Mouse (Mus musculus) kidney, postnatal 36 days (tissue): Measurements from ENCODE around the gene Gm14409.
"Not testable (repeated sequence)": the region's sequence is repeated elsewhere in the genome, so short reads cannot be mapped to it uniquely, and the experiment has no call there.

ENCODE experiments used
- DNase-seq, 2 experiments: peaks; one replicate each; pipeline ENCODE4 v3.0.0; 2021 to 2022; ENCODE audit warnings: mixed read lengths in 2 of 2

Gm14409 gene

DNA sequence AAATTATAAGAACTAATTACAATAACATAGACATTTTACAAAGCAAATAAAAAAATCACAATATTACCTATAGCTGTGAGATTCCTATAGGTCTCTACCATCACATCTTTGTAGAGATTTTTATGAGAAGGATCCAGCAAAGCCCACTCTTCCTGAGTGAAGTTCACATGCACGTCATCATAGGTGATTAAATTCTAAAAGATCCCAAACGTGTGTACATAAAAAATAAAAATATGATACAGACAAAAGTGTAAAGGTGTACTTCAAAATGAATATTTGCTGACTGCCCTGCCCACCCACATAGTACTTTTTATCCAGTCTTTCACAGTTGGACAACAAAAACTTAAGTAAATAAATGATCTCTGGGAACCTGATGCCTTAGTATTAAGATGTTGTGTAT is at the start of gene Gm14409:
Gene Gm14409, minus strand, starts transcription at position 101 of the 400 bp plus-strand sequence.
- DNase-seq = not testable (repeated sequence)

DNA sequence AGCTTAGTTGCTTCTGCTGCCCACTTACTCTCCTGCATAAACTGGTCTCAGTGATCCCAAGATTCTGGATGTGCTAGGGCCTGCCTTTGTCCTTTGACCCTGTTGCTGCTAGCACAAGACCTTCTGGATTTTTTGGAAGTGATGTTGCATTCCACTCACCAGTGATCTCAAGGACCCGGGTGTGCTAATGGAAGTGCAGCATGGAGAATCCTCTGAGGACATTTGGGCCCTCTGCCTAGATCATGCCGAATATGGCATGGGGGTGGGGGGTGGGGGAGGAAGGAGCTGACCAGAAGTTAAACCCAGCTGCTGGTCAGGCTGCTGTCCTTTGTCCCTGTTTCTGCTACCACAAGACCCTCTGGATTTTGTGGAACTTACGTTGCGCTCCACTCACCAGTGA is 42.8 kb upstream of the Gm14409 start:
- not testable (repeated sequence) for DNase-seq

DNA sequence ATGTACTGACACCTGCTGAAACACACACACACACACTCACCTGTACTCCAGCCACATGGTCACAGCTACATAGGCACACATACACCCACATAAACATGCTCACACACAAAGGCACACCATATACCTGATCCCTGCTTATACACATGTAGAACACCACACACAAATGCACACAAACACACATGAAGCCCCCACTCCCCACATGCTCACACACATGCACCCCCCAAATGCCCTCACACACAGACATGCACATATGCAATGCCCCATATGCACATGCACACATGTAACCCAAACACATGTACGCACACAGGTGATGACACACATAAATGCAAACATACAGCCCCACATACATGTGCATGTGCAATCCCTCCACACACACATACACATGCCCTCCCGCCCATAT is 38.1 kb upstream of the Gm14409 start:
- not testable (repeated sequence) for DNase-seq

GRCm38 (mm10) chr2:177283701-177284100 is 16.9 kb upstream of the Gm14409 start:
- DNase-seq = not testable (repeated sequence)

DNA sequence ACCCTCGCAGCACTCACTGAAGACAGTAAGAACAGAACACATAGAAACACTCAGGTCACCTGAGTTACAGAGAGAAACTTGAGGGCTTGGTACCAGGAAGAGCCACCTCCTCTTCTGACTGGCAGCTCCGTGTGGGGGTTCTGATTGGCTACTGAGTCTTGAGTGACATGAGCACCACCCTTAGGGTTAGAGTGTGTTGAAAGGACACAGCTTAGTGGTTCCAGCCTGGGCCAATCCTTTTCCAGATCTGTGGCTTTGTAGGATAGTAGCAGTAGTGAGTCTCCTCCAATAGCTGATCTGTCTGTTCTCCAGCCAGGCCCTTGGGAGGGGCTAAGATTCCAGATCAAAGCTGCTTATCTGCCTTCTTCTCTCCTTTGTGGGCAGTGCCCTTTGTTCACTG is 10.9 kb upstream of the Gm14409 start:
- DNase-seq = not testable (repeated sequence)

DNA sequence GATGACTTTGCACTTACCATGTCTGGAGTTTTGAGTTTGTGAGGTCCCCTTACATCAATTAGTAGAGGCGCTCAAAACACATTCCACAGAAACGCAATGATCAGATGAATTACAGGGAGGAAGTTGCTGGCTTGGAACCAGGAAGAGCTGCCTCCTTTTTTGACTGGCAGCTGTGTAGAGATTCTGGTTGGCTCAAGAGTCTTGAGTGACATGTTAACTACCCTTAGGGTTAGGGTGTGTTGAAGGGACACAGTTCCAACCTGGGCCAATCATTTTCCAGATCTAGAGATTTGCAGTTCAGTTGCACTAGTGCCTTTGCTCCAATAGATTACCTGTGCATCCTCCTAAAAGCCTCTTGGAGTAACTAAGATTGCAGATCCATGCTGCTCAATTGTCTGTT is 5.4 kb upstream of the Gm14409 start:
- DNase-seq = not testable (repeated sequence)

- peak in 1 of 2 experiments; percentile 9 for DNase-seq
Observed at GRCm38 (mm10) chr2:177247449-177247848, 19.4 kb downstream of the Gm14409 start.

GRCm38 (mm10) chr2:177230461-177230860 is 36.4 kb downstream of the Gm14409 start:
- not testable (repeated sequence) for DNase-seq
